Mouse (Mus musculus) midbrain, postnatal 0 days (tissue): ENCODE data around the gene Hs3st5. TPM values are rescaled to one million over a fixed set of nuclear protein-coding genes. Genes with fewer than 3 reads are reported as not detected.
A peak's percentile ranks its signal among the peaks of the same experiment; 100 is the strongest.

Experiments used
- ATAC-seq: fragments of 200-750 bp; cut with Nextera tagmentation; 2 replicates; pipeline ENCODE4 v1.8.0; 2017; ENCODE audit warnings: moderate number of reproducible peaks, mild to moderate bottlenecking, moderate TSS enrichment, moderate library complexity; ENCODE audit not compliant: low FRiP score
- DNase-seq: peaks from one replicate; pipeline ENCODE4 v3.0.0-alpha.2; 2015; ENCODE audit warnings: low spot score
- H3K27ac ChIP-seq: fragments of 300-500 bp; sonication (generic); 2 replicates; pipeline ENCODE4 v1.5.1; 2014; ENCODE audit warnings: low read depth, mild to moderate bottlenecking, low read length, mixed read lengths
- H3K27me3 ChIP-seq: fragments of 300-500 bp; sonication (generic); 2 replicates; pipeline ENCODE4 v1.6.1; 2014; ENCODE audit warnings: low read length, control low read depth, mixed read lengths; ENCODE audit not compliant: insufficient read depth
- H3K36me3 ChIP-seq: fragments of 300-500 bp; sonication (generic); 2 replicates; pipeline ENCODE4 v1.6.1; 2014; ENCODE audit warnings: low read length, control low read depth, mixed read lengths; ENCODE audit not compliant: insufficient read depth
- H3K4me1 ChIP-seq: fragments of 300-500 bp; sonication (generic); 2 replicates; pipeline ENCODE4 v1.6.1; 2014; ENCODE audit warnings: mild to moderate bottlenecking, control low read depth, antibody characterized with exemption, low read length, mixed read lengths; ENCODE audit not compliant: insufficient read depth
- H3K4me2 ChIP-seq: fragments of 300-500 bp; sonication (generic); 2 replicates; pipeline ENCODE4 v1.6.1; 2014; ENCODE audit warnings: low read depth, mild to moderate bottlenecking, low read length, mixed read lengths; ENCODE audit not compliant: poor library complexity, severe bottlenecking
- H3K4me3 ChIP-seq: fragments of 300-500 bp; sonication (generic); 2 replicates; pipeline ENCODE4 v1.5.1; 2014; ENCODE audit warnings: low read depth, mild to moderate bottlenecking, low read length, moderate library complexity
- H3K9ac ChIP-seq: fragments of 300-500 bp; sonication (generic); replicated peaks from 2 replicates; pipeline ENCODE4 v1.6.1; 2014; ENCODE audit warnings: mild to moderate bottlenecking, low read length, moderate library complexity, mixed read lengths; ENCODE audit not compliant: poor library complexity, severe bottlenecking
- H3K9me3 ChIP-seq: fragments of 300-500 bp; sonication (generic); 2 replicates; pipeline ENCODE4 v1.6.1; 2016; ENCODE audit warnings: low read length, control low read depth
- CTCF ChIP-seq: IDR thresholded peaks from 2 replicates; pipeline ENCODE4 v1.5.1; 2016; ENCODE audit warnings: antibody characterized with exemption, mild to moderate bottlenecking
- WGBS: fragments of 180-500 bp; shearing (Covaris S2); extraction: QIAGEN DNeasy Blood & Tissue Kit; methylation state at CpG from one replicate; pipeline ENCODE4 v1.1.7; 2014; 5-methylcytosine and 5-hydroxymethylcytosine counted together
- polyA plus RNA-seq: library from polyadenylated mRNA; unstranded; fragments of >200 nt; fragmentation: Nextera tagmentation; extraction: Ambion mirVana; gene quantifications from 2 replicates; pipeline ENCODE4 v1.2.1, GENCODE M21; 2015
- total RNA-seq: library from RNA; depleted of rRNA; stranded (reverse); fragments of >200 nt; gene quantifications from 2 replicates; pipeline ENCODE4 v1.2.3, GENCODE M21; 2014

Gene Hs3st5
- total and polyA plus RNA-seq, 2 experiments from 2014 or later: 23.5 to 46.7 TPM

DNA sequence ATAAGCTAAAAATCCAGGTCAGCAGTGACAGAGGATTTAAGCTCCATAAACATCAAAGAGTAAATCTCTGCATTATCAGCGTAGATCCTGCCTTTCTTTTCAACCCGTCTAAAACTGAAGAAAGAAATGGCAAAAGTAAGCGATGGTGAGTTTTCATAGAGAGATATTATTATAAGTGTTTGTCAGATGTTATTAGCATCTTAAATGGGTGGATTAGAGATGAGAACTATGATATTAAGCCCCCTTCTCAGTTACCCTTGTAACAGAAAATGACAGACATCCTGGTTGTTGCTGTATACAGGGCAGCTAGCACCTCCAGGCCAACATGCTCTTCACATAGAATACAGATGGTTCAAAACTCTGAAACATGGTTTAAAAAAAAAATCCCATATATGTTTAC is 22.6 kb upstream of the Hs3st5 start:
- no peak overlapping the region for H3K4me3 ChIP-seq
- TF ChIP-seq CTCF: no peak
- no peaks in the 10 kb centered on the region for H3K9me3 ChIP-seq
- DNase-seq (no peak), ATAC-seq (no peak)
- H3K27me3 ChIP-seq: no peaks in the 10 kb centered on the region
- 37% methylated on average over 3 of the region's 3 CpGs for WGBS
- no peak overlapping the region for H3K27ac ChIP-seq
- no peak overlapping the region for H3K4me2 ChIP-seq
- no peaks in the 10 kb centered on the region for H3K36me3 ChIP-seq
- H3K4me1 ChIP-seq: no peaks in the 10 kb centered on the region
- H3K9ac ChIP-seq: no peak overlapping the region

DNA sequence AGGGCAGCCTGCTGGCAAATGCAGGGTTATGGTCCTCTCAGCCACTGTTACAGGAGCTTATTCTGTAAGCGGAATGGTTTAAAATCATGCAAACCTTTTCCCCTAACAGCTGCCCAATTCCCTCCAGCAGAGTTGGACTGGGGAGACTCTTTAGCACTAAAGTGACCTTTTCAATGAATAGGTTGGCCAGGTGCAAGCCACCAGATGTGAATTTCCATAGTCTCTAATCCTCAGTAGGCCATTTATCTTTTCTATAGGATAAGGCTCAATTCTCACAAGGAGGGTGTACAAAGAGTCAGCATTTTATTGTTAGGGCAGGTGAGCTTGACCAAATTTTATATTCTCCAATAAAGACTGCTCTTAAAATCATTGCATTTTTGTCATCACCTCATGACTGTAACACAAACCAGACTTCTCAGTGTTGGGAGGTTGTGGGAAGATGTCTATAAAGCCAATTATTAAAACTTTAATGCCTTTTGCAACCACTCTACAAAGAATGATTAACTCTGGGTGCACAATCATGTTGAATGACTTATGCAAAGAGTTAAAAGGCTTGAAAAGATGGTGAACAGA is 21.8 kb upstream of the Hs3st5 start:
- H3K4me2 ChIP-seq: no peak overlapping the region
- 79% methylated on average over 1 of the region's 1 CpGs for WGBS
- no peak overlapping the region for H3K27ac ChIP-seq
- H3K9ac ChIP-seq: no peak overlapping the region
- DNase-seq: no peak
- TF ChIP-seq CTCF: no peak
- no peak for ATAC-seq
- no peak overlapping the region for H3K4me3 ChIP-seq
- H3K4me1 ChIP-seq: no peaks in the 10 kb centered on the region
- no peaks in the 10 kb centered on the region for H3K36me3 ChIP-seq
- H3K27me3 ChIP-seq: no peaks in the 10 kb centered on the region
- H3K9me3 ChIP-seq: no peaks in the 10 kb centered on the region

DNA sequence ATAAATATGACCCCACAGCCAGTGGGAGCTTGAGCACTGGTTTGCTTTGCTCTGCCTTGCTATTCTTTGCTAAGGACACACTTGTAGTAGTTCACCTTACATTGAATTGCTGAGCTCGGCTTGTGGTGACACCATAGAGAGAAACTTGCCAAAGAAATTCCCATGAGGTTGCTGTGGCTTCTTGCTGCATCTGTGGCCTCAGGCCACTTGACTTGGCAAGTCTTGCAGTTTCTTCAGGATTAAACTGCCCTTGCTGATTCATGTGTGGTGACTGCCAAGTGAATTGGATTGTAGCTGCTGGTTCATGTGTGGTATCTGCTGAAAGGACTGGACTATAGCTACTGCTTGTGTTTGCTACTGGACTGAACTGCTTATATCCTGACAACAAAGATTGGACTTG is 13.0 kb upstream of the Hs3st5 start:
- no peaks in the 10 kb centered on the region for H3K27me3 ChIP-seq
- H3K9me3 ChIP-seq: no peaks in the 10 kb centered on the region
- 77% methylated on average over 1 of the region's 1 CpGs for WGBS
- ATAC-seq (no peak), DNase-seq (no peak)
- no peak overlapping the region for H3K9ac ChIP-seq
- H3K4me2 ChIP-seq: no peak overlapping the region
- H3K27ac ChIP-seq: no peak overlapping the region
- no peak overlapping the region for H3K4me3 ChIP-seq
- no peaks in the 10 kb centered on the region for H3K4me1 ChIP-seq
- no peaks in the 10 kb centered on the region for H3K36me3 ChIP-seq
- no peak for TF ChIP-seq CTCF

DNA sequence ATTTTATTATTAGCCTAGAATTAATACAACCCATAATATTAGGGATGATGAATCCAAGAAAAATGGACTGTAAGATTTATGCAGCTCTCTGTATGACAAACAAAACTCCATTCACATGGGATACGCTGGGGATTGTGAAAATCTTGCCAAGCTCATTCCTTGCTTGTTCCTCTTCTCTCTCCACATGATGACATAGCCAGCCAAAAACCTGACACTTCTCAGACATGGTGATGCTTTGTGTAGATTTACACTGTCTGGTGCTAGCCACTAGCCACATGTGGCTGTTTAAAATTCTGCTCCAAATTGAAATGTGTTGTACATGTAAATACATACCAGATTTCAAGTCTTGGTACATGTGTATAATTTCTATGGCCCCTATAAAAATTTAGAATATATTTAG is 6.9 kb upstream of the Hs3st5 start:
- no peak for ATAC-seq
- WGBS: 84% methylated on average over 1 of the region's 1 CpGs
- H3K36me3 ChIP-seq: no peaks in the 10 kb centered on the region
- no peak for TF ChIP-seq CTCF
- H3K27me3 ChIP-seq: no peaks in the 10 kb centered on the region
- no peak overlapping the region for H3K27ac ChIP-seq
- H3K9ac ChIP-seq: no peak overlapping the region
- no peak overlapping the region for H3K4me2 ChIP-seq
- no peak overlapping the region for H3K4me3 ChIP-seq
- peak; percentile 48 for DNase-seq
- no peaks in the 10 kb centered on the region for H3K4me1 ChIP-seq
- no peaks in the 10 kb centered on the region for H3K9me3 ChIP-seq

DNA sequence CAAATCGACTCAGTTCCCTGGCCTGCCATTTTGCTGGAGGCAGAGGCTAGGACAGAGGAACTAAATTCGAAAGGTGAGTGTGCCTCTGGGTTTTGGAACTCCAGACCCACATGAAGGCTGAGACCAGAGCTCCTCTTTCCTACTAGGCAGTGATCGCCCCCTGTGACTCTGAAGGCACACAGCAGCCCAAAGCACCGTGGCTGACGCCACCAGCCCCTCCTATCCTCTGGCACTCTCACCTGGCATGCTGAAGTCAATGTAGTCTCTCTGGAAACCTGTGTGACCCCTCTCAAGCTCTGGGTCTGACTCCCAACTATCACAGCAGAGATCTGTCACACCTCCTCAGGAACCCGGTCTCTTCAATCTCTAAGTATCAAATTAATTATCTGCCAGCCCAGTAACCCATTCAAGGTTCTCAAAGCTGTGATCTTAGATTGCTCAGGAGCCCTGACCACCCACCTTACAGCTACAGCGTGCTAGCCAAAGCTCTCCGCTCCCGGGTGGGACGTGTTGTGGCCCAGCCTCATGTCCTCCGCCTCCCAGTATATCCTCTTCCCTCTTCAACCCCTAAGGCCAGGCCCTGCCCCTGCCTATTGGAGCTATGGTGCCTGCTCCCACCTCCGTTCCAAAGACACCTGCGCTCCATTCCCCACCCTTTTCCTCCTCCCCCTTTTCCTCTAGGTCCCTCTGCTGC is 434 bp upstream of the Hs3st5 start:
- peak; percentile 76 for DNase-seq
- peak overlapping the region; percentile 74 for H3K27ac ChIP-seq
- peak overlapping the region; percentile 84 for H3K4me3 ChIP-seq
- H3K4me1 ChIP-seq: no peaks in the 10 kb centered on the region
- WGBS: 10% methylated on average over 13 of the region's 13 CpGs
- H3K9ac ChIP-seq: peak overlapping the region; percentile 75
- ATAC-seq: peak; percentile 84
- peak; percentile 75 for TF ChIP-seq CTCF
- peak overlapping the region; percentile 85 for H3K4me2 ChIP-seq
- H3K9me3 ChIP-seq: no peaks in the 10 kb centered on the region
- H3K27me3 ChIP-seq: no peaks in the 10 kb centered on the region
- H3K36me3 ChIP-seq: no peaks in the 10 kb centered on the region

DNA sequence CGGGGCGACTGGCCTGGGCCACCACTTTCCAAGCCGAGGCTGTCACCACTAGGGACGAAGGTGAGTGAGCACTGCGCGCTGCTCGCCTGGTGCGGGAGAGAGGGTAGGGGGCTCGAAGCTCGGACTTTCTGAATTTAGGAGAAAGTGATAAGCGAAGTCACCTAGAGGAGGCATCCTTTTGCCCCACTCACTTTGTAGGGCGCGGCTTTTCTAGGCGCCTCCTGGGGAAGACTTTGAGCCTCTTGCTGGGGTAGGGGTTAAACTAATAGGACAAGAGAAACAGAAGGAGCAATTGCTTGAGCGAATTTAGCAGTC is 899 bp downstream of the Hs3st5 start:
- ATAC-seq (no peak; the same call in 1 of the 2 replicates), DNase-seq (no peak)
- Histone ChIP-seq H3K4me3 (peak overlapping the region; percentile 84), H3K4me2 (peak overlapping the region; percentile 85), H3K9ac (peak overlapping the region; percentile 75), H3K27me3 (no peaks in the 10 kb centered on the region), H3K27ac (peak overlapping the region; percentile 74; the same call in 1 of the 2 replicates), H3K36me3 (no peaks in the 10 kb centered on the region), H3K9me3 (no peaks in the 10 kb centered on the region), H3K4me1 (no peaks in the 10 kb centered on the region)
- 0% methylated on average over 15 of the region's 15 CpGs for WGBS
- TF ChIP-seq CTCF: no peak; the same call in 1 of the 2 replicates
